Comparison of ENCODE assay signal across 14 mouse cellular contexts in genomic region chr16:36989999-36990625, GRCm38 (mm10). TPM values are rescaled to one million over a fixed set of nuclear protein-coding genes. Genes with fewer than 3 reads are reported as not detected.
A peak's percentile ranks its signal among the peaks of the same experiment; 100 is the strongest.
DNase-seq lines count a peak whose midpoint lies in the region; ATAC-seq and TF ChIP-seq lines count a peak whose summit lies in the region.
"Had no signal": no experiment of that assay in that cellular context is flagged by ENCODE, and none has a peak within 500 bp of the region (broad histone marks: within the 10 kb centered on the region; RNA-seq: fewer than 3 reads in every experiment).

Fbxo40 (minus strand) TSS chr16:36990467.

- no peaks in the 10 kb centered on the region for H3K79me2 ChIP-seq in liver, adult 2 months (ENCODE audit: control insufficient read depth, insufficient read depth, low read length)
- no peaks in the 10 kb centered on the region for H3K79me2 ChIP-seq in macrophage (ENCODE audit: inconsistent target)

- no peaks in the 10 kb centered on the region for H3K27me3 ChIP-seq in liver, adult 2 months (ENCODE audit: control insufficient read depth, insufficient read depth, low read length)
- no peaks in the 10 kb centered on the region for H3K27me3 ChIP-seq in liver, embryonic 12.5 days (replicated peaks)
- H3K27me3 ChIP-seq: hindbrain, embryonic 15.5 days; midbrain, embryonic 12.5 days; stomach, embryonic 15.5 days had no signal

- peaks cover 5% of the 10 kb centered on the region for H3K4me1 ChIP-seq in liver, adult 2 months (ENCODE audit: control insufficient read depth, insufficient read depth, low read length)
- no peaks in the 10 kb centered on the region for H3K4me1 ChIP-seq in liver, embryonic 12.5 days
- H3K4me1 ChIP-seq: hindbrain, embryonic 15.5 days; midbrain, embryonic 12.5 days; stomach, embryonic 15.5 days had no signal

- no peaks in the 10 kb centered on the region for H3K9me3 ChIP-seq in liver, embryonic 12.5 days (replicated peaks)
- H3K9me3 ChIP-seq: hindbrain, embryonic 15.5 days; midbrain, embryonic 12.5 days; stomach, embryonic 15.5 days had no signal

- TF ChIP-seq POLR2A in liver, adult 2 months (IDR thresholded peaks at IDR 0.05; ENCODE audit: extremely low read depth, insufficient read depth, low read length) = no peak

- H3K36me3 ChIP-seq in liver, adult 2 months (ENCODE audit: control insufficient read depth, insufficient read depth, low read length) = no peaks in the 10 kb centered on the region
- no peaks in the 10 kb centered on the region for H3K36me3 ChIP-seq in liver, embryonic 12.5 days
- no peaks in the 10 kb centered on the region for H3K36me3 ChIP-seq in macrophage (ENCODE audit: inconsistent target)
- H3K36me3 ChIP-seq: hindbrain, embryonic 15.5 days; midbrain, embryonic 12.5 days; stomach, embryonic 15.5 days had no signal

- ATAC-seq in liver, embryonic 12.5 days = no peak
- ATAC-seq in erythroblast, adult 5-6 weeks (replicated peaks; ENCODE audit: low FRiP score, poor library complexity, severe bottlenecking) = no peak

- no peak for TF ChIP-seq CTCF in liver, adult 2 months (IDR thresholded peaks at IDR 0.05; ENCODE audit: low read depth, low read length)

- DNase-seq in liver, adult 2 months (ENCODE audit: extremely low read depth, low read depth, low spot score) = peak; percentile 15
- DNase-seq in heart, adult 9 months (ENCODE audit: low spot score in 2 of 2) = peak; percentile 51 to 59
- peak; percentile 33 to 48 for DNase-seq in kidney, adult 8-10 months
- no peak for DNase-seq in c-Kit-positive CD71-positive TER-119-positive erythroid progenitor cells, embryonic 14.5 days (ENCODE audit: low spot score)
- no peak for DNase-seq in frontal cortex, postnatal 10 days (ENCODE audit: low spot score in 2 of 2)
- DNase-seq: B cell, adult 2 months; left cerebral cortex, postnatal 4 days had no signal

- WGBS in liver, adult 2 months = 61% methylated on average over 18 of the region's 18 CpGs
- whole genome bisulfite sequencing in liver, embryonic 12.5 days (ENCODE audit: insufficient replicate concordance) = 68% methylated on average over 18 of the region's 18 CpGs
- WGBS in macrophage (ENCODE audit: missing documents) = 75% methylated on average over 18 of the region's 18 CpGs

- H3K4me3 ChIP-seq in liver, adult 2 months (ENCODE audit: insufficient read depth, low read depth, low read length) = no peak within 1 kb of the TSS
- H3K4me3 ChIP-seq in liver, embryonic 12.5 days = no peak within 1 kb of the TSS
- H3K4me3 ChIP-seq in macrophage (ENCODE audit: inconsistent target) = peak within 1 kb of the TSS; percentile 0; the same call in 1 of the 2 replicates
- H3K4me3 ChIP-seq: erythroblast, embryonic 14.5 days; hindbrain, embryonic 15.5 days; midbrain, embryonic 12.5 days; stomach, embryonic 15.5 days had no signal

- H3K9ac ChIP-seq in liver, adult 2 months (ENCODE audit: low read depth, low read length) = no peak within 1 kb of the TSS
- no peak within 1 kb of the TSS for H3K9ac ChIP-seq in liver, embryonic 12.5 days
- H3K9ac ChIP-seq: hindbrain, embryonic 15.5 days; midbrain, embryonic 12.5 days; stomach, embryonic 15.5 days had no signal

- no peak within 1 kb of the TSS for H3K27ac ChIP-seq in liver, adult 2 months (replicated peaks; ENCODE audit: insufficient read depth, low read depth, low read length)
- no peak within 1 kb of the TSS for H3K27ac ChIP-seq in liver, embryonic 12.5 days
- H3K27ac ChIP-seq in macrophage = no peak within 1 kb of the TSS
- H3K27ac ChIP-seq: hindbrain, embryonic 15.5 days; midbrain, embryonic 12.5 days; stomach, embryonic 15.5 days had no signal

- no peak within 1 kb of the TSS for H3K4me2 ChIP-seq in liver, embryonic 12.5 days
- H3K4me2 ChIP-seq: hindbrain, embryonic 15.5 days; midbrain, embryonic 12.5 days; stomach, embryonic 15.5 days had no signal

RNA-seq across cellular contexts. Expression of gene Fbxo40, which starts in this region (rescaled TPM):
- total RNA-seq in liver, adult 2 months (2014; rRNA removed) = 0.07 and 0.37 TPM in 2 replicates
- polyA plus RNA-seq in liver, adult 2 months (2012; rRNA removed) = 0.09 and 0.21 TPM in 2 replicates
- polyA plus RNA-seq in liver, embryonic 12.5 days (2016; fragmentation: Nextera tagmentation; extraction: Ambion mirVana) = 0.04 and 0.05 TPM in 2 replicates
- total RNA-seq in macrophage (2018; cell fraction: chromatin; rRNA removed) = under 1 TPM in 16 of 26 experiments, not detected in 10; 0.13 to 0.92 (median 0.40) TPM
- 1 to 10 TPM in 1 of 26 experiments, under 1 TPM in 25; 0.03 to 1.1 (median 0.12) TPM for total RNA-seq in macrophage (2018; cell fraction: cytosol; rRNA removed)
- total RNA-seq in macrophage (2018; cell fraction: nucleus; rRNA removed) = 1 to 10 TPM in 3 of 26 experiments, under 1 TPM in 18, not detected in 5; 0.07 to 1.7 (median 0.39) TPM
- 0.03 TPM in 1 of 3 replicates, not detected in the others for polyA plus RNA-seq in macrophage (2018)
- not detected in 2 replicates for total RNA-seq in erythroblast, adult 5-6 weeks (2015; ENCODE audit: low replicate concordance)
- 0.17 and 0.28 TPM in 2 replicates for total RNA-seq in erythroblast, adult 5-6 weeks (2017; ENCODE audit: low replicate concordance)
- polyA plus RNA-seq: erythroblast, embryonic 14.5 days; hindbrain, embryonic 15.5 days; midbrain, embryonic 12.5 days had no signal

Comparison
In these comparisons a context has a peak if more than half of its experiments do, and no peak if none do; other contexts are left out.
1. Peak in DNase-seq in liver, adult 2 months; RNA of the gene not detected or under 1 TPM.
2. DNase-seq: peak in heart, adult 9 months (2 of 2) and kidney, adult 8-10 months (2 of 2); none in c-Kit-positive CD71-positive TER-119-positive erythroid progenitor cells, embryonic 14.5 days (single experiment) and frontal cortex, postnatal 10 days (0 of 2).